Mouse (Mus musculus): ENCODE measurements around the gene Ddx60. TPM values are rescaled to one million over a fixed set of nuclear protein-coding genes. Genes with fewer than 3 reads are reported as not detected.

The Ddx60 gene
- polyA plus RNA-seq, 1 experiment from 2014 or later = 0.34 TPM

GRCm38 (mm10) chr8:61912817-61913216, 15.1 kb upstream of the Ddx60 start:
- H3K9me3 ChIP-seq (replicated peaks; ENCODE audit: control insufficient read depth, low read length, poor library complexity, severe bottlenecking) = no peaks in the 10 kb centered on the region
- H3K36me3 ChIP-seq (ENCODE audit: control insufficient read depth, insufficient read depth, low read length) = no peaks in the 10 kb centered on the region
- ATAC-seq = no peak
- WGBS = 95% methylated on average over 5 of the region's 5 CpGs
- H3K27ac ChIP-seq (ENCODE audit: low read length) = no peak overlapping the region
- no peaks in the 10 kb centered on the region for H3K27me3 ChIP-seq (ENCODE audit: control insufficient read depth, insufficient read depth, low read depth, low read length)
- H3K4me2 ChIP-seq (ENCODE audit: low read length) = no peak overlapping the region
- H3K4me1 ChIP-seq (ENCODE audit: control insufficient read depth, insufficient read depth, low read length) = no peaks in the 10 kb centered on the region
- no peak overlapping the region for H3K4me3 ChIP-seq (ENCODE audit: low read depth, low read length)
- H3K9ac ChIP-seq (ENCODE audit: low read depth, low read length) = no peak overlapping the region

DNA sequence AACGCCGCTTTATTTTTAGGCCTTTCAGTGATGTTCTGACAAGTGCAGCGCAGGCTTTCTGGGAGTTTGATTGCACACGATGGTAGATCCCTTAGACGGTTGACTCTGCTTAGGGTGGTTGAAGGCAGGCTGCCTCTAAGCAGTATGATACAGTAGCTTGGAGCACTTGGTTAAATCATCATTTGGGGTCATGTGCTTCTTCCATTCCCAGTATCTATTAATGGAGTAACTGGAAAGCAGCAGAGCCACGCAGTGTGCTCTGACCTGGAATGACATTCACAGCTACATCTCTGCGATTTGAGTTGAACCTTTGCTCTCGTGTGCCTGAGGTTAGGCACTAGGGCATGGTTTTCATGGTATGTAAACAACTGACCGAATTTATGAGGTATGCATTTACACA, 13.9 kb upstream of the Ddx60 start:
- Histone ChIP-seq H3K27me3 (ENCODE audit: control insufficient read depth, insufficient read depth, low read depth, low read length) (no peaks in the 10 kb centered on the region), H3K4me2 (ENCODE audit: low read length) (no peak overlapping the region), H3K4me1 (ENCODE audit: control insufficient read depth, insufficient read depth, low read length) (no peaks in the 10 kb centered on the region), H3K4me3 (ENCODE audit: low read depth, low read length) (no peak overlapping the region), H3K9me3 (replicated peaks; ENCODE audit: control insufficient read depth, low read length, poor library complexity, severe bottlenecking) (no peaks in the 10 kb centered on the region), H3K9ac (ENCODE audit: low read depth, low read length) (no peak overlapping the region), H3K27ac (ENCODE audit: low read length) (no peak overlapping the region), H3K36me3 (ENCODE audit: control insufficient read depth, insufficient read depth, low read length) (no peaks in the 10 kb centered on the region)
- ATAC-seq = no peak
- 90% methylated on average over 9 of the region's 9 CpGs for WGBS

DNA sequence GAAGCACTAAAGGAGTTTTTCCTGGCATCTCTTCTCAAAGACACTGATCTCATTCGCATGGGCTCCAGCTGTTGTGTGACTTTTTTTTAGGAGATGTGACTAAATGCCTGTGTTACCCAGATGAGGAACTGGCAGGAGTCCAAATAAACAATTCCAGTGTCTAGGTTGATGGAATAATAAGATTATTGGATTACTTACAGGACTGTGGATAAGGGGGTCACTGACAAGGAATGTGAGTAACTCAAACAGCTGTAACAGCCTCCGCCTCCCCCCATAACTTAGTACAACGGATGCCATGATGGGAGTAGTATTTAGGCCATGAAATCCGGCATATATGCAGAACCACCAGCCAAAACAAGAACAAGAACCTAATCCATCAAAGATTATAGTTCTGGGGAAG, 10.6 kb upstream of the Ddx60 start:
- WGBS = 83% methylated on average over 4 of the region's 4 CpGs
- H3K9me3 ChIP-seq (replicated peaks; ENCODE audit: control insufficient read depth, low read length, poor library complexity, severe bottlenecking) = no peaks in the 10 kb centered on the region
- ATAC-seq = no peak
- no peak overlapping the region for H3K4me3 ChIP-seq (ENCODE audit: low read depth, low read length)
- H3K27ac ChIP-seq (ENCODE audit: low read length) = no peak overlapping the region
- no peak overlapping the region for H3K9ac ChIP-seq (ENCODE audit: low read depth, low read length)
- no peaks in the 10 kb centered on the region for H3K27me3 ChIP-seq (ENCODE audit: control insufficient read depth, insufficient read depth, low read depth, low read length)
- H3K4me1 ChIP-seq (ENCODE audit: control insufficient read depth, insufficient read depth, low read length) = no peaks in the 10 kb centered on the region
- H3K4me2 ChIP-seq (ENCODE audit: low read length) = no peak overlapping the region
- no peaks in the 10 kb centered on the region for H3K36me3 ChIP-seq (ENCODE audit: control insufficient read depth, insufficient read depth, low read length)

DNA sequence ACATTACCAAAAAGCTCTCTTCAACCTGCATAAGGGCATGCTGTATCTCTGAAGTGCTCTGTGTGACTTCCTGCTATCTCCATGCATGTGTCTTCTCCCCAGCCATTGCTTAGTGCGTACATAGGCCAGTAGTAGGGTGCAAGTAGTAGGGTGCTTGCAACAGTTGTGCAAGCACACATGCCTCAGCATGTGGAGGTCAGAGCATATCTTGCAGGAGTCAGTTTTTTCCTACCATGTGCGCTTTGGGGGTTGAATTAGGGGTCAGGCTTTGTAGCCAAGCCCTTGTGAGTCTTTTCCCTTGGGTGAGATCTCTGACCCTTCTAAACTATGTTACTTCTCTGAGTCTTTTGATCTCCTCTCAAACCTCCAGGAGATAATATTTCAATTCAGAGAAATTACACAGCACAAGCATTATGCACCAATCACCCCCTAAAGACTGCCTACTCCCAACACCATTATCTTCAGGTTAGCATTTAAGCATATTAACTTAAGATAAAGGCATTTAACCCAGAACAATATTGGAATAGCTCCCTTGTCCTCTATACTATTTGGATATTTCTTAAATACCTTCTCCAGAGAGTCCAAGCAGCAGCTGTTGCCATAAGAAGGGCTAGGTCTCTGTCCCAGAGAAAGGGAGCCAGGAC, 8.6 kb upstream of the Ddx60 start:
- WGBS = 98% methylated on average over 2 of the region's 2 CpGs
- Histone ChIP-seq H3K27me3 (ENCODE audit: control insufficient read depth, insufficient read depth, low read depth, low read length) (no peaks in the 10 kb centered on the region), H3K4me3 (ENCODE audit: low read depth, low read length) (no peak overlapping the region), H3K9me3 (replicated peaks; ENCODE audit: control insufficient read depth, low read length, poor library complexity, severe bottlenecking) (no peaks in the 10 kb centered on the region), H3K36me3 (ENCODE audit: control insufficient read depth, insufficient read depth, low read length) (no peaks in the 10 kb centered on the region), H3K4me2 (ENCODE audit: low read length) (no peak overlapping the region), H3K4me1 (ENCODE audit: control insufficient read depth, insufficient read depth, low read length) (no peaks in the 10 kb centered on the region), H3K9ac (ENCODE audit: low read depth, low read length) (no peak overlapping the region), H3K27ac (ENCODE audit: low read length) (no peak overlapping the region)
- no peak for ATAC-seq

GRCm38 (mm10) chr8:61920389-61920788, 7.5 kb upstream of the Ddx60 start:
- Histone ChIP-seq H3K4me3 (ENCODE audit: low read depth, low read length) (no peak overlapping the region), H3K9me3 (replicated peaks; ENCODE audit: control insufficient read depth, low read length, poor library complexity, severe bottlenecking) (no peaks in the 10 kb centered on the region), H3K4me1 (ENCODE audit: control insufficient read depth, insufficient read depth, low read length) (no peaks in the 10 kb centered on the region), H3K4me2 (ENCODE audit: low read length) (no peak overlapping the region), H3K9ac (ENCODE audit: low read depth, low read length) (no peak overlapping the region), H3K36me3 (ENCODE audit: control insufficient read depth, insufficient read depth, low read length) (no peaks in the 10 kb centered on the region), H3K27ac (ENCODE audit: low read length) (no peak overlapping the region), H3K27me3 (ENCODE audit: control insufficient read depth, insufficient read depth, low read depth, low read length) (no peaks in the 10 kb centered on the region)
- no peak for ATAC-seq
- WGBS = 85% methylated on average over 7 of the region's 7 CpGs

- Histone ChIP-seq H3K4me1 (ENCODE audit: control insufficient read depth, insufficient read depth, low read length) (no peaks in the 10 kb centered on the region), H3K27me3 (ENCODE audit: control insufficient read depth, insufficient read depth, low read depth, low read length) (no peaks in the 10 kb centered on the region), H3K9me3 (replicated peaks; ENCODE audit: control insufficient read depth, low read length, poor library complexity, severe bottlenecking) (no peaks in the 10 kb centered on the region), H3K27ac (ENCODE audit: low read length) (no peak overlapping the region), H3K9ac (ENCODE audit: low read depth, low read length) (no peak overlapping the region), H3K4me2 (ENCODE audit: low read length) (no peak overlapping the region), H3K36me3 (ENCODE audit: control insufficient read depth, insufficient read depth, low read length) (no peaks in the 10 kb centered on the region), H3K4me3 (ENCODE audit: low read depth, low read length) (no peak overlapping the region)
- ATAC-seq = no peak
- WGBS = 86% methylated on average over 10 of the region's 10 CpGs
Measured at GRCm38 (mm10) chr8:61921454-61922054, 6.3 kb upstream of the Ddx60 start.

DNA sequence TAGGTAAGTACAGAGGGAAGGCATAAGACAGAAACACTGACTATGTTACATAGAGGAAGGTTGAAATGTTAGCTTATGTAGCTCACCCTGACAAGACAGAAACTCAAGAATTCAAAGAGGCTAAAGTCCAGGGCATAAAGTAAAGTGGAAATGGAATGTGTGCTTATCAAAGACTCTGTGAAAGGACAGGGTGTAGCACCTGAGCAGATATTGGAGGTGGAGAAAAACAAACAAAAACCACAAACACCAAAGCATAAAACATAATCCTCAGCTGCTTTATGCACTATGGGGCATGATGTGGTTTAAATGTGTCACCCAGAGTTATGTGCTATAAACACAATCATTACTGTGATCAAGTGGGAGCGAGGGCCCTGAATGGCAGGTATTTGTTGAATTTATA, 3.4 kb upstream of the Ddx60 start:
- Histone ChIP-seq H3K4me2 (ENCODE audit: low read length) (no peak overlapping the region), H3K27me3 (ENCODE audit: control insufficient read depth, insufficient read depth, low read depth, low read length) (no peaks in the 10 kb centered on the region), H3K4me3 (ENCODE audit: low read depth, low read length) (no peak overlapping the region), H3K36me3 (ENCODE audit: control insufficient read depth, insufficient read depth, low read length) (no peaks in the 10 kb centered on the region), H3K9ac (ENCODE audit: low read depth, low read length) (no peak overlapping the region), H3K9me3 (replicated peaks; ENCODE audit: control insufficient read depth, low read length, poor library complexity, severe bottlenecking) (no peaks in the 10 kb centered on the region), H3K27ac (ENCODE audit: low read length) (no peak overlapping the region), H3K4me1 (ENCODE audit: control insufficient read depth, insufficient read depth, low read length) (0 out of 2 replicates have a peak, but pooled peaks cover 5% of the 10 kb centered on the region)
- 87% methylated on average over 1 of the region's 1 CpGs for WGBS
- no peak for ATAC-seq

GRCm38 (mm10) chr8:61933243-61933642, 5.4 kb downstream of the Ddx60 start:
- WGBS = 50% methylated on average over 2 of the region's 2 CpGs
- ATAC-seq = no peak

DNA sequence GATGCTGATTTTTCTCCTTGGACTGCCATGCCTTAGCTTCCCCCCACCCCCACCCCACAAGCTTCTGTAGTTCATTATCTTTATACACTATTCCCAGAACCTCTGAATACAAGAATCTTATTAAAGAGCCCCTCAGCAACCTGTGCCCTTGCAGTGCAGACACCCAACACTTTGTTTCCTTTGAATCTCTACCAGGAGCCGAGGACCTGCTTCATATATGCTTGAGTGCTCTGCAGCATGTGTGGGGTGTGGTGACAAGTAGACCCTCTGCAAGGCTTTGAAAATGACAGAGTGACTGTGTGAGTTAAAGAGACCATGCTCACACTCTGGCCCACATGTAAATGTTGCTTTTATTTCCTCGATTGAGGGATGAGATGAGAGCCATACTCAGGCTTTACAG, 9.7 kb downstream of the Ddx60 start:
- no peak overlapping the region for H3K27ac ChIP-seq (ENCODE audit: low read length)

More at GRCm38 (mm10) chr8:61933243-61933642, 5.4 kb downstream of the Ddx60 start:
- Histone ChIP-seq H3K36me3 (ENCODE audit: control insufficient read depth, insufficient read depth, low read length) (no peaks in the 10 kb centered on the region), H3K27ac (ENCODE audit: low read length) (no peak overlapping the region), H3K27me3 (ENCODE audit: control insufficient read depth, insufficient read depth, low read depth, low read length) (no peaks in the 10 kb centered on the region), H3K4me3 (ENCODE audit: low read depth, low read length) (no peak overlapping the region), H3K4me2 (ENCODE audit: low read length) (no peak overlapping the region), H3K9me3 (replicated peaks; ENCODE audit: control insufficient read depth, low read length, poor library complexity, severe bottlenecking) (no peaks in the 10 kb centered on the region), H3K9ac (ENCODE audit: low read depth, low read length) (no peak overlapping the region), H3K4me1 (ENCODE audit: control insufficient read depth, insufficient read depth, low read length) (0 out of 2 replicates have a peak, but pooled peaks cover under 1% of the 10 kb centered on the region)

More for the DNA sequence above, 9.7 kb downstream of the Ddx60 start:
- ATAC-seq = no peak
- H3K4me2 ChIP-seq (ENCODE audit: low read length) = no peak overlapping the region
- no peaks in the 10 kb centered on the region for H3K27me3 ChIP-seq (ENCODE audit: control insufficient read depth, insufficient read depth, low read depth, low read length)
- no peak overlapping the region for H3K9ac ChIP-seq (ENCODE audit: low read depth, low read length)
- H3K4me3 ChIP-seq (ENCODE audit: low read depth, low read length) = no peak overlapping the region
- no peaks in the 10 kb centered on the region for H3K36me3 ChIP-seq (ENCODE audit: control insufficient read depth, insufficient read depth, low read length)
- H3K9me3 ChIP-seq (replicated peaks; ENCODE audit: control insufficient read depth, low read length, poor library complexity, severe bottlenecking) = no peaks in the 10 kb centered on the region
- no peaks in the 10 kb centered on the region for H3K4me1 ChIP-seq (ENCODE audit: control insufficient read depth, insufficient read depth, low read length)
- 66% methylated on average over 2 of the region's 2 CpGs for WGBS

All from midbrain, embryonic 16.5 days (tissue).